In the genomic region with DNA sequence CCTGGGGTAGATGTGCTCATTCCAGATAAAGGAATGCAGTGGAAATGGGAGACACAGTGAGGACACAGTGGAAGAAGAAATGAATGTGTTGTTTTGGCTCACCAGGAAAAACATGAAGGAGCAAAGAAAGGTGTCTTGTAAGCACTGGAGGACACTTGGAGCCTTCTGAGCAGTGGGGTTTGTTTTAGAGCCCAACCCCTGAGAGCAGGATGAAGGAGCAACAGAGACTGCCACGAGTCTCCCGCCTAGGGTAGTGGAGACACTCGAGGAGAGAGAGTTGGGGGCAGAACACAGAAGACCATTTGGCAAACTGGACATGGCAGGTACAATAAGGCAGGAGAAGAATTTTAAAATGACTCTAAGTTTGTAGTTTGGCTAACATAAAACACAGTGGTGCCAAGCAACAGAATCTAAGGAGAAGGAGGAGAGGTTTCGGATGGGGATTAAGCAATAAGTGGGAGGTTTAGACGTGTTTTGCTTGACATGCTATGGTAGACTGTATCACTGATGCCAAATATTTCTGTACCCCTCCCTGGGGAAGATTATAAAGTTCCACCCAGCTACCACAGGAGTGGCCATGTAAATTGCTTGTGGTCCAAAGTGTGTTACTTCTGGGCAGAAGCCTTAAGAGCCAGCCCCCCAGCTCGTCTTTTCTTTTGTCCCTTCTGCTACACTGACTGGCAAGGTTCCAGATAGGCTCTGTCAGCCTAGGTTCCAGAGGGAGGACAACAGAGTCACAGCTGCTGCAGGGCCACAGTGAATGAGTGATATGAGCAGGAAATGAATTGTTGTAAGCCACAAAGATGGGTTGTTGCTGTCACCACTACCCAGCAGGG, we compare ENCODE assay signal across 14 mouse cellular contexts. TPM values are rescaled to one million over a fixed set of nuclear protein-coding genes. Genes with fewer than 3 reads are reported as not detected.
A peak's percentile ranks its signal among the peaks of the same experiment; 100 is the strongest.
DNase-seq lines count a peak whose midpoint lies in the region; ATAC-seq and TF ChIP-seq lines count a peak whose summit lies in the region.
"Had no signal": no experiment of that assay in that cellular context is flagged by ENCODE, and none has a peak within 500 bp of the region (broad histone marks: within the 10 kb centered on the region; RNA-seq: fewer than 3 reads in every experiment).

No protein-coding gene starts in this region.

- H3K4me2 ChIP-seq in embryonic facial prominence, embryonic 14.5 days (ENCODE audit: low read depth, low read length): no peak overlapping the region
- no peak overlapping the region for H3K4me2 ChIP-seq in lung, embryonic 16.5 days (ENCODE audit: low read depth, low read length)
- H3K4me2 ChIP-seq: liver, embryonic 11.5 days had no signal

- 64% methylated on average over 6 of the region's 6 CpGs for WGBS in embryonic facial prominence, embryonic 14.5 days
- whole genome bisulfite sequencing in embryonic facial prominence, embryonic 10.5 days: 72% methylated on average over 6 of the region's 6 CpGs
- 74% methylated on average over 6 of the region's 6 CpGs for WGBS in kidney, adult 2 months
- WGBS in lung, embryonic 16.5 days: 42% methylated on average over 6 of the region's 6 CpGs

- no peak overlapping the region for H3K9ac ChIP-seq in embryonic facial prominence, embryonic 14.5 days (ENCODE audit: low read depth, low read length)
- H3K9ac ChIP-seq in lung, embryonic 16.5 days (ENCODE audit: low read length): no peak overlapping the region

- ATAC-seq in embryonic facial prominence, embryonic 14.5 days (ENCODE audit: low read depth): 0 out of 2 replicates have a peak, but pooled peaks have one; percentile 30
- ATAC-seq in lung, embryonic 16.5 days (ENCODE audit: low read depth): peak; percentile 89

- DNase-seq in embryonic facial prominence, embryonic 14.5 days (ENCODE audit: low spot score): peak; percentile 26
- no peak for DNase-seq in embryonic facial prominence, embryonic 10.5 days (ENCODE audit: low spot score)
- DNase-seq in kidney, postnatal 10 days: peak; percentile 34
- DNase-seq in kidney, adult 2 months: no peak
- DNase-seq in brain, embryonic 14.5 days (ENCODE audit: low read depth): peak; percentile 54
- DNase-seq in liver: no peak
- DNase-seq in frontal cortex, postnatal 36 days (ENCODE audit: low spot score in 2 of 2): no peak
- DNase-seq: B cell, adult 2 months; gastrocnemius, postnatal 25 days; kidney, adult 18-20 months; thymus, adult 2 months had no signal

- H3K4me3 ChIP-seq in embryonic facial prominence, embryonic 14.5 days (ENCODE audit: low read depth, low read length): no peak overlapping the region
- no peak overlapping the region for H3K4me3 ChIP-seq in embryonic facial prominence, embryonic 10.5 days
- no peak overlapping the region for H3K4me3 ChIP-seq in kidney, adult 2 months (ENCODE audit: insufficient read depth, low read depth, low read length)
- no peak overlapping the region for H3K4me3 ChIP-seq in lung, embryonic 16.5 days (ENCODE audit: low read length)
- H3K4me3 ChIP-seq: megakaryocyte, embryonic 14.5 days had no signal

- no peaks in the 10 kb centered on the region for H3K4me1 ChIP-seq in embryonic facial prominence, embryonic 14.5 days (ENCODE audit: control insufficient read depth, insufficient read depth, low read length)
- no peaks in the 10 kb centered on the region for H3K4me1 ChIP-seq in embryonic facial prominence, embryonic 10.5 days
- H3K4me1 ChIP-seq in kidney, adult 2 months (ENCODE audit: control insufficient read depth, insufficient read depth, low read length): no peaks in the 10 kb centered on the region
- H3K4me1 ChIP-seq in lung, embryonic 16.5 days (replicated peaks; ENCODE audit: control insufficient read depth, insufficient read depth, low read length): peaks cover 9% of the 10 kb centered on the region

- no peaks in the 10 kb centered on the region for H3K9me3 ChIP-seq in embryonic facial prominence, embryonic 14.5 days (ENCODE audit: control insufficient read depth, low read length)
- no peaks in the 10 kb centered on the region for H3K9me3 ChIP-seq in embryonic facial prominence, embryonic 10.5 days
- no peaks in the 10 kb centered on the region for H3K9me3 ChIP-seq in lung, embryonic 16.5 days (ENCODE audit: control insufficient read depth, low read length)
- H3K9me3 ChIP-seq: megakaryocyte, embryonic 14.5 days had no signal

- H3K27me3 ChIP-seq in embryonic facial prominence, embryonic 14.5 days (replicated peaks; ENCODE audit: control insufficient read depth, insufficient read depth, low read length): no peaks in the 10 kb centered on the region
- H3K27me3 ChIP-seq in embryonic facial prominence, embryonic 10.5 days (replicated peaks; ENCODE audit: low read depth, poor library complexity, severe bottlenecking): no peaks in the 10 kb centered on the region
- no peaks in the 10 kb centered on the region for H3K27me3 ChIP-seq in kidney, adult 2 months (replicated peaks; ENCODE audit: control insufficient read depth, insufficient read depth, low read length)
- no peaks in the 10 kb centered on the region for H3K27me3 ChIP-seq in lung, embryonic 16.5 days (ENCODE audit: control insufficient read depth, insufficient read depth, low read depth, low read length)

- H3K36me3 ChIP-seq in embryonic facial prominence, embryonic 14.5 days (ENCODE audit: control insufficient read depth, insufficient read depth, low read length): peaks cover 20% of the 10 kb centered on the region; the same call in 1 of the 2 replicates
- H3K36me3 ChIP-seq in embryonic facial prominence, embryonic 10.5 days (replicated peaks): peaks cover 6% of the 10 kb centered on the region; the same call in 1 of the 2 replicates
- H3K36me3 ChIP-seq in kidney, adult 2 months (ENCODE audit: control insufficient read depth, insufficient read depth, low read length): no peaks in the 10 kb centered on the region; the same call in 1 of the 2 replicates
- H3K36me3 ChIP-seq in lung, embryonic 16.5 days (ENCODE audit: control insufficient read depth, insufficient read depth, low read length): 0 out of 2 replicates have a peak, but pooled peaks cover 2% of the 10 kb centered on the region

- no peak for TF ChIP-seq CTCF in kidney, adult 2 months (conservative IDR thresholded peaks at IDR 0.05; ENCODE audit: insufficient read depth, insufficient read length, low read depth, low read length)
- TF ChIP-seq CTCF in brain, embryonic 14.5 days (IDR thresholded peaks at IDR 0.05; ENCODE audit: borderline replicate concordance, extremely low read depth, insufficient read depth, insufficient read length): no peak

- TF ChIP-seq POLR2A in kidney, adult 2 months (IDR thresholded peaks at IDR 0.05; ENCODE audit: low read depth, low read length): no peak
- no peak for TF ChIP-seq POLR2A in brain, embryonic 14.5 days (IDR thresholded peaks at IDR 0.05; ENCODE audit: borderline replicate concordance, extremely low read depth, insufficient read depth, insufficient read length, poor library complexity, severe bottlenecking)

- no peak overlapping the region for H3K27ac ChIP-seq in embryonic facial prominence, embryonic 14.5 days (replicated peaks; ENCODE audit: low read depth, low read length)
- H3K27ac ChIP-seq in embryonic facial prominence, embryonic 10.5 days (replicated peaks): no peak overlapping the region
- H3K27ac ChIP-seq in kidney, adult 2 months (ENCODE audit: insufficient read depth, low read depth, low read length): no peak overlapping the region
- H3K27ac ChIP-seq in lung, embryonic 16.5 days (ENCODE audit: low read length): peak overlapping the region; percentile 56

RNA-seq across cellular contexts. Expression of a gene that starts 30.9 kb away (rescaled TPM):
- polyA plus RNA-seq in embryonic facial prominence, embryonic 14.5 days (2014; fragmentation: Nextera tagmentation; extraction: Ambion mirVana): 2.6 and 2.7 TPM in 2 replicates
- polyA plus RNA-seq in embryonic facial prominence, embryonic 10.5 days (2016; fragmentation: Nextera tagmentation; extraction: Ambion mirVana): 1.3 and 1.6 TPM in 2 replicates
- polyA plus RNA-seq in kidney, adult 2 months (2012; rRNA removed): 0.95 and 1.1 TPM in 2 replicates
- 8.5 and 13.8 TPM in 2 replicates for polyA plus RNA-seq in brain, embryonic 14.5 days (2012; rRNA removed)
- polyA plus RNA-seq in lung, embryonic 16.5 days (2015; fragmentation: Nextera tagmentation; extraction: Ambion mirVana): 3.8 and 4.0 TPM in 2 replicates

RNA-seq across cellular contexts. Expression of a gene that starts 34.0 kb away (rescaled TPM):
- 6.9 and 7.0 TPM in 2 replicates for polyA plus RNA-seq in embryonic facial prominence, embryonic 14.5 days (2014; fragmentation: Nextera tagmentation; extraction: Ambion mirVana)
- polyA plus RNA-seq in embryonic facial prominence, embryonic 10.5 days (2016; fragmentation: Nextera tagmentation; extraction: Ambion mirVana): 6.3 and 6.8 TPM in 2 replicates
- polyA plus RNA-seq in kidney, adult 2 months (2012; rRNA removed): 18.0 and 21.4 TPM in 2 replicates
- 60.7 and 90.1 TPM in 2 replicates for polyA plus RNA-seq in brain, embryonic 14.5 days (2012; rRNA removed)
- 6.3 and 6.4 TPM in 2 replicates for polyA plus RNA-seq in lung, embryonic 16.5 days (2015; fragmentation: Nextera tagmentation; extraction: Ambion mirVana)

RNA-seq across cellular contexts. Expression of a gene that starts 54.4 kb away (rescaled TPM):
- 28.0 and 32.5 TPM in 2 replicates for polyA plus RNA-seq in embryonic facial prominence, embryonic 14.5 days (2014; fragmentation: Nextera tagmentation; extraction: Ambion mirVana)
- 56.2 and 58.8 TPM in 2 replicates for polyA plus RNA-seq in embryonic facial prominence, embryonic 10.5 days (2016; fragmentation: Nextera tagmentation; extraction: Ambion mirVana)
- 0.11 and 0.14 TPM in 2 replicates for polyA plus RNA-seq in kidney, adult 2 months (2012; rRNA removed)
- 6.2 and 6.9 TPM in 2 replicates for polyA plus RNA-seq in brain, embryonic 14.5 days (2012; rRNA removed)
- polyA plus RNA-seq in lung, embryonic 16.5 days (2015; fragmentation: Nextera tagmentation; extraction: Ambion mirVana): 37.5 and 41.3 TPM in 2 replicates

Comparison
In these comparisons a context has a peak if more than half of its experiments do, and no peak if none do; other contexts are left out.
1. DNase-seq: peak in embryonic facial prominence, embryonic 14.5 days (single experiment), kidney, postnatal 10 days (single experiment) and brain, embryonic 14.5 days (single experiment); none in embryonic facial prominence, embryonic 10.5 days (single experiment), kidney, adult 2 months (single experiment), liver (single experiment) and frontal cortex, postnatal 36 days (0 of 2).